Mouse (Mus musculus) activated CD4-positive, CD25-positive, alpha-beta regulatory T cell, adult 4 months (primary cell): ENCODE measurements around the gene Actl6b. TPM values are rescaled to one million over a fixed set of nuclear protein-coding genes. Genes with fewer than 3 reads are reported as not detected.
A peak's percentile ranks its signal among the peaks of the same experiment; 100 is the strongest.

Source experiments
- ATAC-seq: one replicate; pipeline ENCODE4 v1.8.0; 2017
- polyA plus RNA-seq, 2 experiments: library from polyadenylated mRNA; unstranded; fragments of 100-300 nt; shearing (Covaris generic); gene quantifications; one replicate each; pipeline ENCODE4 v1.2.1; 2017

Actl6b gene
- polyA plus RNA-seq, 2 experiments from 2014 or later = not detected

DNA sequence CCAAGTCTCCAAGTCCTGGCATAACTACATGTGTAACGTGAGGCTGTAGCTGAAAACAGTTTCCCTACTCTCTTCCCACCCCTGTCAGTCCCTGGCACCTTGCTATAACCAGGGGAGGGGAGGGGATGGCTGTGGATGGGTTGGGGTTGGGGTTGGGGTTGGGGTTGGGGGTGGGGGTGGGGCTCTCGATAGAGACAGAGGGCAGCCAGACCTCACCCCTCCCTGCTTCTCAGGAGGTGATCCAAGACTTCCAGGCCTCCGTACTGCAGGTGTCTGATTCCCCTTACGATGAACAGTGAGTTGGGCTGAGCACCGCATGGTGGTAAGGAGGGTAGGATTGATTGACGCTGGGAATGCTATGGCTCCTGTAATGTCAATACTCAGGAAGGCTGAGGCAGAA lies 12.4 kb downstream of the Actl6b start:
- ATAC-seq = no peak

GRCm38 (mm10) chr5:137566416-137566815 lies 13.1 kb downstream of the Actl6b start:
- no peak for ATAC-seq

DNA sequence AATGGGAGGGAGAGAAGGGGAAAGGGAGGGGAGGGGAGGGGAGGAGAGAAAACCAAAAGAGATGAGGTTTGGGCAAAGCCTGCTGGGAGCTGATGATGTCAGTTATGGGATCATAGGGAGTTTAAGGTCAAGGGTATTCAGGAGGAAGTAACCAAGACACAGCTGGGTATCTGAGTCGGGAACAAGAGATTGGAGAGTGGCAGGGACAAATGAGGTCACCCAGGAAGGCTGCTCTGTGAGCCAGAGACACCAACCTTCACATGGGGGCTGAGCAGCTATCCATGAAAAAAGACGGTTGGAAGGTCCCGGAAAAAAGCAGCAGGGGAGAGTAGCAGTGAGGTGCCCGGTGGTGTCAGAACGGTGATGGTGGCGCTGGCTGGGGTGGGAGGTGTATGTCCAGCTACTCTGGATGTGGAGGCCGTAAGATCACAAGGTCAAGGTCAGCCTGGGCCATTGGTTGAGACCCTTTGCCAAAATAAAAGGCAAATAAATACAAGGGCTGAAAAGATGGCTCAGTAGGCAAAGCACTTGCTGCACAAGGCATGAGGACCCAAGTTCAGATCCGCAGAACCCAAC lies 15.0 kb downstream of the Actl6b start:
- no peak for ATAC-seq

GRCm38 (mm10) chr5:137569031-137569430 lies 15.7 kb downstream of the Actl6b start:
- ATAC-seq = no peak

- no peak for ATAC-seq
Observed at GRCm38 (mm10) chr5:137569665-137570064, 16.3 kb downstream of the Actl6b start, which contains the start of gene Tfr2. TSS of gene Tfr2 (plus strand) at chr5:137569840.

GRCm38 (mm10) chr5:137570181-137570580 lies 16.9 kb downstream of the Actl6b start:
- ATAC-seq = no peak

DNA sequence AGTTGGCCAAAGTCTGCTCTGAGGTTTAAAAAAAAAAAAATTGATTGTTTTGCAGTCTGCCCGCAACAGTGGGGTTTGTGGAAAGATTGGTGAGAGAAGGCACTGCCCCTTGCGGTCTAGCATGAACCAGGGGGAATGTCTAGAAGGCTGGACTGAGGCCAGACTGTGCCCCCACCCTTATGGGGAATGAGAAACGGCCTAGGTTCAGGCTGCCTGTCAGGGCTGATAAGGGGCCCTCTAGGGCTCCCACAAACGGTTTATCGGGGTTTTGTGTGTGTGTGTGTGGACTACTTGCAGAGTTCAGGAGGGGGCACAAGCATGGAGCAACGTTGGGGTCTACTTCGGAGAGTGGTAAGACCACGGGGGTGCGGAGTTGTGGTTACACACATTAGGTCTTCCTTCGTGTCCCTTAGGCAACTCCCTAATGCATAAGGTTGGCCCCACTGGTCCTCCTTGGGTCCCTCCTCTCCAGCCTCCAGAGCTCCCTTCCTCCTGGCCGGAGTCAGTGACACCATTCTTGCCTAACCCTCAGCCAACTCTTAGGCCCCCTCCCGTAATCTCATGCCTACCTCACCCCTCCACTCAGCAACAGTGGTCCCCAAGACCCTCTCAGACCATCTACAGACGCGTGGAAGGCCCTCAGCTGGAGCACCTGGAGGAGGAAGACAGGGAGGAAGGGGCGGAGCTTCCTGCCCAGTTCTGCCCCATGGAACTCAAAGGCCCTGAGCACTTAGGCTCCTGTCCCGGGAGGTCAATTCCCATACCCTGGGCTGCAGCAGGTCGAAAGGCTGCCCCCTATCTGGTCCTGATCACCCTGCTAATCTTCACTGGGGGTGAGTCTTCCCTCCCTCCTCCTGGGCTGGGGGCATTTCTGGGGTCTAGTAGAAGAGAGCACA lies 17.6 kb downstream of the Actl6b start:
- ATAC-seq = no peak

GRCm38 (mm10) chr5:137574470-137574901 lies 21.2 kb downstream of the Actl6b start:
- ATAC-seq = no peak

DNA sequence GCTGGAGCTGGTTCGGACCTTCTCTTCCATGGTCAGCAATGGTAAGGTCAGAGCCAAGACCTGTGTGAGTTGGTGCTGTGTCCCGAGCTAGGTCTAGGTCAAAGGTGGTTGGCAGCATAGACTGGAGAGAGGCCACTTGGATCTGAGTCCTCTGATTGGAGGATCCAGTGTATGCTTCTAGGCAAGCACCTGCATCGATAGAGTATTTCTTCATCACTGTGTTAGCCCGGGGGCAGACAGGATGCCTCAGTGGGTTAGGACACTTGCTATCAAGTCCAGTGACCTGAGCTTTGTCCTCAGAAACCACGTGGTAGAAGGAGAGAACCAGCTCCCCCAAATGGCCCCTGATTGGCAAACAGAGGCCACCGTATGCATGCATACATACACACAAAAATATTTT lies 26.9 kb downstream of the Actl6b start:
- ATAC-seq = no peak

DNA sequence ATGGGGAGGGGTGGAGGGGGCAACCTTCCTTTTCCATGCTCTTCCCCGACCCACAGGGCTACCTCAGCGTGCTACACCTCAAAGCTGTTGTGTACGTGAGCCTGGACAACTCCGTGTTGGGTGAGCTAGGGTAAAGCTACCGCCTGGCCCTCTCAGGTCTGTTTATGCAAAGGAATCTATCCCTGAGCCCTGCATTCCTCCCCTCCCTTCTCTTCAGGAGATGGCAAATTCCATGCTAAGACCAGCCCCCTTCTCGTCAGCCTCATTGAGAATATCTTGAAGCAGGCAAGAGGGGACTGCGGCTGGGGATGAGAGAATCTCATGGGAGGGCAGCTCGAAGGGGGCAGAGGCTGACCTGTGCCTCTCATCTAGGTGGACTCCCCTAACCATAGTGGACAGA lies 29.4 kb downstream of the Actl6b start:
- ATAC-seq = no peak

DNA sequence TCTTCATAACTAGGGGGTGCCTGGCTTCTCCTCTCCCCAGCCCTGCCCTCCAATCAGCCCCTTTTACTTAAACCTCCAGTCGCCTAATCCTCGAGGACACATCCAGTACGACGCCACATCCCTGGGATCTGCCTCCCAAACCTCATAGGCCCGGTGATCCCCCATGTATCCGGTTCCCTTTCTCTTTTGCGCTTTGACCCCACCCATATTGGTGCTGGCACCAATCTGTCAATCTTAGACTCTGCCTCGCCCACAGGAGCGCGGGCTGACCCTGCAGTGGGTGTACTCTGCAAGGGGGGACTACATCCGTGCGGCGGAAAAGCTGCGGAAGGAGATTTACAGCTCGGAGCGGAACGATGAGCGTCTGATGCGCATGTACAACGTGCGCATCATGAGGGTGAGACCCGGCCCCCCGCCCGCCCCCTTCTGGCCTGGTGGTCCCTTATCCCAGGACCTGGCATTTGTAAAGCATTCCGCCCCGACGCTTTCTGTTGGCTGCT lies 30.4 kb downstream of the Actl6b start:
- no peak for ATAC-seq

DNA sequence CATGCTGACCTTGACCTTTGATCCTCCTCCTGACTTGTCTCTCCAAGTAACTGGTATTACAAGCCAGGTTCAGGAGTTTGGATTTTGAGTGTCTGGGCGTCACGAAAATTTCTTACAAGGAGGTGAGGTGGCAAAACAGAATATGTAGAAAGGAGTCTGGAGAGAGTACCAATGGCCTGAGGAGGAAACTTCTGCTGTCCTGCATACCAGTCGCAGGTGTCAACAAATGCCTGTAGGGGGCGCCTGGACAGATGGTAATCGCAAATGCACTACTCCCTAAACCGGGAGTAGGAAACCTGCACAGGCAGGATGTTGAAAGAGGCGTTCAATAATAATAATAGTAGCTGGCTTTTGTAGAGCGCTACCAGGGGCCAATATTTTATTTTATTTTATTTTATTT lies 31.7 kb downstream of the Actl6b start:
- ATAC-seq = no peak

DNA sequence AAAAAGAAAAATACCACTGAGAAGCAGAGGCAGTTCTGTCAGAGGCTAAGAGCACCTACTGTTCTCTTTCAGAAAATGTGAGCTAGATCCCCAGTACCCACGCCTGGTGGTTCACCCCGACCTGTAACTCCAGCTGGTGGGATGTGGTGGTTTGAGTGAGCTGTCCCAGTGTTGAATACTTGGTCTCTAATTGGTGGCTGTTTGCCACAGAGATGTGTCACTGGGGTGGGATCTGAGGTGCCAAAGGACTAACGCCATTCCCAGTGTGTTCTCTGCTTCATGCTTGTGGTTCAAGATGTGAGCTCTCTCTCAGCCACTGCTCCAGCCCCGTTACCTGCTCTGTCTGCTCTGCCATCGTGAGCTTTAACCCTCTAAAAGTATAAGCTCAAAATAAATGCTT lies 37.2 kb downstream of the Actl6b start:
- ATAC-seq = no peak

DNA sequence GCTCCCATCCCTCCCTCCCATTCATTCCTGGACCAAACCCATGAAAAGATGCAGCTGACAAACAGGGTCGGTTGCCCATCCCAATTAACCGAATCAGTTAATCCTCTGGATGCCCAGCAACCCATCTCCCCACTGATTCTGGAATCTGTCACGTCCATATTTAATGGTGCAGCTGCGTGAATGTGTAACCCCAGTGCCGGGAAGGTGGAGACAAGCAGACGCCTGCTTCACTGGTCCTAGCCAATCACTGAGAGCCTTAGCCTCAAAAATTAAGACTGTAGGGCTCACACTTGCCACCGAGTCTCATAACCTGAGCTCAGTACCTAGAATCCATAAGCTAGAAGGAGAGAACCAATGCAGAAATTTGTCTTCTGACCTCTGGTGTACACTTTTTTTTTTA lies 42.6 kb downstream of the Actl6b start:
- ATAC-seq = no peak

DNA sequence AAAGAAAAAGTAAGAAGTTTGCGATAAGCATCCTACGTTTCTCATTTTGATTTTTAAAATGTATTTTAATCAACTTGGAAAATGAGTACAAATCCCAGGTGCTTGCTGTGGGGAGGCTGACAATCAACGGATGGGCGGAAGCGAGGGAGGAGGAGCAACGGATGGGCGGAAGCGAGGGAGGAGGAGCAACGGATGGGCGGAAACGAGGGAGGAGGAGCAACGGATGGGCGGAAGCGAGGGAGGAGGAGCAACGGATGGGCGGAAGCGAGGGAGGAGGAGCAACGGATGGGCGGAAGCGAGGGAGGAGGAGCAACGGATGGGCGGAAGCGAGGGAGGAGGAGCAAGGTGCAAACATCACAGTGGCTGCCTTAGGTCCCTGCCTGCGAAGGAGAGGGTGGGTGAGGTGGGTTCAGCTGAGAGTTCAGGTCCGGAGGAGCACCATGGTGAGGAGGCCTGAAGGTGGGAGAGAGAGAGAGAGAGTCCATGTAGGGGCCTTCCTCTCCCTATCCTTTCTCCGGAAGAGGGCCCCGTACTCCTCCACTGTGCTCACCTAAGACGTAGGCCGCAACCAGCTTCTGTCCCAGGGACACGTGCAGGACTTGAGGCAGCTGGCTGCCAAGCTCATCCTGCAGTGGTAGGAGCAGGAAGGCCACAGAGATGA lies 43.4 kb downstream of the Actl6b start:
- ATAC-seq = peak; percentile 14

DNA sequence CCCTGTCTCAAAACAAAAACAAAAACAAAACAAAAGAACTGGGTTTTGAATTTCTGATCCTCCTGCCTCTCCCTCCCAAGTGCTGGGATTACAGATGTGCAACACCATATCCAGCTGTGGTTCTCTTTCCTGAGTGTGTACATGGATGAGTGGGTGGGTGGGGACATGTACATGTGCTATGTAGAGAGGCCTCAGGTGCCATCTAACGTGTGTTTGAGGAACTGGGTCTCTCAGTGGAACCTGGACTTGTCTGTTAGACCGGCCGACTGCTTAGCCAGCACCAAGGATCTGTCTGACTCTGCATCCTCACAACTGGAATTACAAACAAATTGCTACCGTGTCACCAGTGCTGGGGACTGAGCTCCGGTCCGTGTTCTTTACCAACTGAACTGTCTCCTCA lies 44.3 kb downstream of the Actl6b start:
- ATAC-seq = no peak

DNA sequence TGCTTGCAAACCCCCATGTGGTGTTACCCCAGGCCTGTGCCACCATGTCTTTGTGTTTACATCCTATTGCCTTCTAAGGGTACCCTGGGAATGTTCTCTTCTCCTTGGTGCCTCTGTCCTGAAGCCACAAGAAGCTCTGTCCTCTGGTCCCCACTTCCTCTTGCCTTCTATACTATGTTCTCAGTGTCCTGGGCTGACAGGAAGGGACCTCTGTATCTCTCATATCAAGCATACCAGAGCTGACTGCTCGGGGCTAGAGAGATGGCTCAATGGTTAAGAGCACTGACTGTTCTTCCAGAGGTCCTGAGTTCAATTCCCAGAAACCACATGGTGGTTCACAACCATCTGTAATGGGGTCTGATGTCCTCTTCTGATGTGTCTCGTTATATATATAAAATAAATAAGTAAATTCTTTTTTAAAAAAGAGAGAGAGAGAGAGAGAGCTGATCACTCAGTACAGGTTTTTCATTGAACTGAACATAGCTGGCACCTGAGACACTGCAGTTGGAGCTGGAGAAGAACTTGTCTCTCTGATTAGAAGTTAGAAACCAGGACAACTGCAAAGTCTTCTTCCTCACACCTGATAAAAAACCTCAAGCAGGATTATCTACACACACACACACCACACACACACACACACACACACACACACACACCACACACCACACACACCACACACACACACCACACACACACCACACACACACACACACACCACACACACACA lies 44.9 kb downstream of the Actl6b start:
- no peak for ATAC-seq

GRCm38 (mm10) chr5:137599600-137599999 lies 46.3 kb downstream of the Actl6b start:
- ATAC-seq = no peak

DNA sequence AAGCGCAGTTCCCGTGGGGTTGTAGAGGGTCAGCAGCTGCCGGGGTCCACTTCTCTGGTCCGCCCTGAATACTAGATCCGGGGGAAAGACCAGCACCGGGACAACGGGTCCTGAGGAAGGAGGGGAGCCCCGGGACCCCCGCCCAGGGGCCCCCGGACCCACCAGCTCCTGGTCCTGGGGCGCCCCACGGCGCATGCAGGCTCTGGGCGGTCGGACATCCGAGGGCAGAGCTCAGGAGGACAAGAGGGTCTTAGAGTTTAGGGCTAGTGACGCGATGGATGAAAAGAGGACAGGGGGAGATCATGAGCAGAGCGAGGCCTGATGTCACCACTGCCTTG lies 46.9 kb downstream of the Actl6b start:
- ATAC-seq = peak; percentile 4

DNA sequence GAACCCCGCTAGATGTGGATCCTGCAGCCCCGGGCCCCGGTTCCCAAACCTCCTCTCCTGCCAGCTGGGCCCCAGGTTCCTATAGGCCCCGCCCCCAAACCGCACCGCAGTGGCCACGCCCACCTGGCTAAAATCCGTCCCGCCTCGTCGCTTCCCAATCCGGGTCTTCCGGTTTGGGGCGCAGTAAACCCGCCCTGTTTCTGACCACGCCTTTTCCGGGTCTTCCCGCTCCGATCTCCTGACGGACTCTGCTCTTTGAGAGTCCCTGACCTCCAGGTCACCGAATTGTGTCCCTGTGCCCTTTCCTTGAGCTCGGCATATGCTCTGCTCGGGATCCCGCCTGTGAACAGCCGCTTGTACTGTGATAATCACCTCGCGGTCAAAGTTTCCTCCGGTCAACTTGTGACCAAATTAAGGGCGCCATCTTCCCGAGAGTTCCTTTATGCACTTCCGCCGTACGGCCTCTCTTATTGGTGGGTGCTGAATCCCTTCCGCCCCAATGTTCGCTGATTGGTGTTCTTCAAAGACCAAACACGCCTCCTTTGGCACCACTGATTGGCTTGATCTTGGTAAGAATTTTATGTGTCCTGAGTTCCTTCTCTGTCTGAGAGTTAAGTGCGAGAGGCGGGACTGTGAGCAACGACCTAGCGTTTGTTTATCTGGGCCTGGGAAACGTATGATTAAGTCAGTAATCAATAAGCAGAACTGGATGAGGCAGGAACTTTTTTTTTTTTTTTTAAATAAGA lies 47.5 kb downstream of the Actl6b start, which contains the start of gene Mospd3:
Gene Mospd3 (minus strand): TSS at position 440 of the 746 bp plus-strand sequence.
- peak; percentile 92 for ATAC-seq

DNA sequence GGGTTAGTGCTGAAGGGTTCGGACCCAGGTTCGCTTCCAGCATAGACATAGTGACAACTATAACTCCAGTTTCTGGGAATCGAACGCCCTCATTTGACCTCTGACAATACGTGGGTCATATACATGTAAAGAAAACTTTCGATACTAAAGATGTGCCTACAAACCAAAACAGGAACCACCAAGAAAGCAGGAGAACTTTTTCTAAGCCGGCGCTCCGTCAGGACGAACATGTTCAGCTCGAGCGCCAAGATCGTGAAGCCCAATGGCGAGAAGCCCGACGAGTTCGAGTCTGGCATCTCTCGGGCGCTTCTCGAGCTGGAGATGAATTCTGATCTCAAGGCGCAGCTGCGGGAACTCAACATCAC lies 48.0 kb downstream of the Actl6b start:
- no peak for ATAC-seq
